Mouse (Mus musculus) liver, adult 2 months (tissue): Measurements from ENCODE around the gene Lpp.

Experiments used
- CTCF ChIP-seq: fragments of 200-500 bp; IDR thresholded peaks from 2 replicates; pipeline ENCODE4 v1.5.1; 2011; ENCODE audit warnings: low read depth, low read length, control low read depth
- POLR2A ChIP-seq: fragments of 200-500 bp; IDR thresholded peaks from 2 replicates; pipeline ENCODE4 v1.6.1; 2011; ENCODE audit warnings: low read length, control low read depth; ENCODE audit not compliant: insufficient read depth; ENCODE audit errors: extremely low read depth

DNA sequence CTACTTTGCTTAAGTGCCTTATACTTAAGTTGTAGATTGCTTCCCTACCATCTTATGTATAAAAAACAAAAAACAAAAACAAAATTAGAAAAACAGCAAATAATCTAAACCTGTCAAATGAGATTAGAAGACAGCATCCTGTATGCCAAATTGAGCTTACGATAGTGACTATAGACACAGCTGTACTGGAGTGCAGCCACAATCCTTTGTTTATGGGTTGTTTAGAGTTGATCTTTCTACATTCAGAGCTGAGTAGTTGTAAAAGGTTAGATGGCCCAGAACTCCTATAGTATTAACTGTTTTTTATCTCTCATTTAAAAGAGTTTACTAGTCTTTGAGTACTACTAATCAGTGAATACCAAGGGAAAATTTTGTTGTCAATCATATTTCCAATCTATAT, 398.1 kb downstream of the Lpp start:
- TF ChIP-seq CTCF (no peak), POLR2A (no peak)
